Mouse (Mus musculus): Measurements from ENCODE around the gene Eif4g1.

The Eif4g1 gene

DNA sequence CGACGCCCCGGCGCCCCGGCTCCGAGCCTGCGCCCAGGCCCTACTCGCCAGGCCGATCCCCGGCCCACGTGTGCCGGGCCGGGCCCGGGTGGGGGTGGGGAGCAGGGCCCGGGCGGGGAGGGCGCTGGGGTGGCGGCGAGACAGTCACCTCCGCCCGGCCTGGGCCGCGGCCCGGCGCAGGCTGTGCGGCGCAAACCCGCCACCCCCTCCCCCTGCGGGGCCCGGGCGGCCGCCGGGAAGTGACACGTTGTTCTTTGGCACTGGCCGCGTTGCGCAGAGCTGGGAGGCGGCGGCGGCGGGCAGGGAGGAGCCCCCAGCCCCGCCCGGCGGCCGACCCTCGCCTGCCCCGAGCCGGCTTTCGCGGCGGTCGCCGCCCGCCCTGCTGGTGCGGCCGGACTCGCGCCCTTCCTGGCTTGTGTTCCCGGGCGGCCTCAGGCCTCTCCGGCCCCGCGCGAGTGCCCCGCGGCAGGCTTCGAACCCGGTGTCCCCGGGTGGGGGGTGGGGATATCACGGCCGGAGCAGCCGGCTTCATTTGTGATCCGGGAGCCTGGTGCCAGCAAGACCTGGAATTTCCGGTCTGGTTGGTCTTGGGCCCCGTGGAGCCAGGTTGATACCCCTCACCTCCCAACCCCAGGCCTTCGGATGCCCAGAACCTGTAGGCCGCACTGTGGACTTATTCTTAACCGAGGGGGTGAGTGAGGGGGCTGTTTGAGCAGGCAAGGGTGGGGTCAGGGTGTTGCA lies 5.0 kb downstream of the Eif4g1 start:
- DNase-seq (ENCODE audit: low spot score), result peak; percentile 62

GRCm38 (mm10) chr16:20673706-20674303 lies 5.7 kb downstream of the Eif4g1 start:
- DNase-seq (ENCODE audit: low spot score), result no peak

GRCm38 (mm10) chr16:20675213-20675612 lies 7.1 kb downstream of the Eif4g1 start:
- no peak for DNase-seq (ENCODE audit: low spot score)

- no peak for DNase-seq (ENCODE audit: low spot score)
Observed at GRCm38 (mm10) chr16:20676702-20677101, 8.6 kb downstream of the Eif4g1 start.

- no peak for DNase-seq (ENCODE audit: low spot score)
Observed at GRCm38 (mm10) chr16:20677380-20677779, 9.3 kb downstream of the Eif4g1 start.

DNA sequence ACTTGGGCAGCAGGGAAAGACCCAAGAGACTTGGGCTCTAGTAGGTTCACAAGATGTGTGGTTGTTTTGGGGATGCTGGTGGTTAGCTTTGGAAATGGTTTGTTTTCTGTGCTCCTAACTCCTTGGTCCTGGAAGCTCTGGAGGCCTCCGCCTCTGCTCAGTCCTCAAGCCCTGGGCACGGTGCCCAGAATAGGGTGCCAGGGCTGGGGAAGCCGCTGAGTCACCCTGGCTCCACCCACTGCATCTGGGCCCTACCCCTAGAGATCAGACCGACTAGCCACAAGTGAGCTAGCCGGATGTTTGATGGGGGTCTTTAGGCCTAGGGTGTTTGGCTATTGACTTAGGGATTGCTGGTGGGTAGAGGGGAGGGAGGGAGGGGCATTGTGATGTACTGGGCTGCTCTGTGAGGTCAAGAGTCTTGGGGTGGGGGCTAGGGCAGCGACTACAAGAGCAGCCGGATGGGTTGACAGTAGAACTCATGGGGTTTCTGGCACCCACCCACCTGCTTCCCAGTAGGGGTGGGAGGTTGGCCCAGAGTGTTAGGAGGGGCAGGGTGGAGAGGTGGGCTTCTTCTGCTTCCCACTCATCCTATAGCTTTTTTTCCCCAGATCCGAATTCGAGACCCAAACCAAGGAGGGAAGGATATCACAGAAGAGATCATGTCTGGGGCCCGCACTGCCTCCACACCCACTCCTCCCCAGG lies 10.0 kb downstream of the Eif4g1 start:
- peak; percentile 88 for DNase-seq (ENCODE audit: low spot score)

GRCm38 (mm10) chr16:20690774-20691173 lies 22.7 kb downstream of the Eif4g1 start:
- DNase-seq (ENCODE audit: low spot score), result no peak

GRCm38 (mm10) chr16:20691617-20692016 lies 23.5 kb downstream of the Eif4g1 start:
- DNase-seq (ENCODE audit: low spot score), result no peak

DNA sequence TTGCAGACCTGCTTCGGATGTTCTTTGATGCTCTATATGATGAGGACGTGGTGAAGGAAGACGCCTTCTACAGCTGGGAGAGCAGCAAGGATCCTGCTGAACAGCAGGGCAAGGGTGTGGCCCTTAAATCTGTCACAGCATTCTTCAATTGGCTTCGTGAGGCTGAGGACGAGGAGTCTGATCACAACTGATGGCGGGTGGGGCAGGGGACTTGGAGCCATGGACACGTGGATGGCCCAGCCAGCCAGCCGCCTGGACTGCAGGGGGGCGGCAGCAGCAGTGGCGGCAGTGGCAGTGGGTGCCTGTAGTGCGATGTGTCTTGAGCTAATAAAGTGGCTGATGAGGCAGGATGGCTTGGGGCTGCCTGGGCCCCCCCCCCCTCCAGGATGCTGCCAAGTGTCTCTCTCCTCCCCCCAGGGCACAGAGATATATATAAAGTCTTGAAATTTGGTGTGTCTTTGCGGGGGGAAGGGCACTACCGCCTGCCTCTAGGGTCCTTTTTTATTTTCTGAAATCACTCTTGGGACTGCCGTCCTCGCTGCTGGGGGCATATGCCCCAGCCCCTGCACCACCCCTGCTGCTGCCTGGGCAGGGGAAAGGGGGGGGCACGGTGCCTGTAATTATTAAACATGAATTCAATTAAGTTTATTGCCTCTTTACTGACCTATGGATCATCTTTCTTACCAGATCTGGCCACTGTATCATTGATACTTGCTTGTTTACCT lies 24.3 kb downstream of the Eif4g1 start:
- DNase-seq (ENCODE audit: low spot score), result no peak

DNA sequence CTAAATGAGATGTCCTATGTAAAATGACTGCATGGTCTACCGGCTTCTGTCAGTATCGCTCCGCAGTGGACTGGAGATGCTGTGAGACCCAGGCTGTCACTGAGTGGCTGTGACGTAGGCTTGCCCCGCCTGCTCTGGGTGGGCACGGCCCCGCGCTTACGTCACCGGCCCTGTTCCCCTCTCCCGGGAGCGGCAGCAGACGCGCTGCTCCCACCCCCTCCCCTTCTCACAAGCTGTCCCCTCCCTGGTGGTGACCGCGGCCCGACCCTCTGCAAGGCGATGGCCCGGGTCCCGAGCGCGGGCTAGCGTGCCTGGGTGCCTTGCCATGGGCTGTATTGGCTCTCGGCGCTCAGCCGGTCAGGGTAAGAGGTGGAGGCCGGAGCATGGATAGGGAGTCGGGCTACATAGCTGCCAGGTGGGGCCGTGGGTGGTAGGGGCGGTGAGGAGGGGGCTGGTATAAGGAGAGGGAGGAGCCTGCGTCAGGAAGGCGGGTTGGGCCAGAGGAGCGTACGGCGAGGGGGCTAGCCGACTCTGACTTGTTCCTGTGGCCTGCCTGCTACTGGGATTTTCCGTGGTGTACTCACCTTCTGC lies 25.1 kb downstream of the Eif4g1 start, which contains the start of gene Fam131a:
TSS of gene Fam131a (plus strand) at position 131 of the 591 bp plus-strand sequence.
- peak; percentile 76 for DNase-seq (ENCODE audit: low spot score)

GRCm38 (mm10) chr16:20694781-20695180 lies 26.7 kb downstream of the Eif4g1 start:
- DNase-seq (ENCODE audit: low spot score), result no peak

- DNase-seq (ENCODE audit: low spot score), result peak; percentile 67
Observed at GRCm38 (mm10) chr16:20695622-20696323, 27.7 kb downstream of the Eif4g1 start.

GRCm38 (mm10) chr16:20699266-20699665 lies 31.2 kb downstream of the Eif4g1 start:
- DNase-seq (ENCODE audit: low spot score), result no peak

DNA sequence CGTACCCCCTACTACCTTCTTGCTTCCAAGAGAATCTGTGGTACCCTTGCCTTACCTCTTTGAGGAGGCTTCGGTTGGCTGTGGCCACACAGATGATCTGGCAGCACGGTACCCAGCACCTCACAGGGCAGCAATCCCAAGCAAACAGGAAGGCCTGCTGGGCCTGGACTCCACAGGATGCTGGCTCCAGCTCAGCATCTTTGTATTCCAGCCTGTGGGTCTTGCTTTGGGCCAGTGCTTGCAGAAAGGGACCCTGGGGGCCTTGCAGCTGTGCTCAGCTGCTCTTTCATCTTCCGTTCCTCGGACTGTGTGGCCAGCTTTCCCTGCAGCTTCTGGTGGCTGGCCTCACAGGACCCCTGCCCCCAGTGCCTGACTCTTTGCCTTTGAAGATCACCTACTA lies 31.9 kb downstream of the Eif4g1 start:
- no peak for DNase-seq (ENCODE audit: low spot score)

- no peak for DNase-seq (ENCODE audit: low spot score)
Observed at GRCm38 (mm10) chr16:20701316-20701715, 33.2 kb downstream of the Eif4g1 start.

- no peak for DNase-seq (ENCODE audit: low spot score)
Observed at GRCm38 (mm10) chr16:20701729-20702521, 33.8 kb downstream of the Eif4g1 start.

DNA sequence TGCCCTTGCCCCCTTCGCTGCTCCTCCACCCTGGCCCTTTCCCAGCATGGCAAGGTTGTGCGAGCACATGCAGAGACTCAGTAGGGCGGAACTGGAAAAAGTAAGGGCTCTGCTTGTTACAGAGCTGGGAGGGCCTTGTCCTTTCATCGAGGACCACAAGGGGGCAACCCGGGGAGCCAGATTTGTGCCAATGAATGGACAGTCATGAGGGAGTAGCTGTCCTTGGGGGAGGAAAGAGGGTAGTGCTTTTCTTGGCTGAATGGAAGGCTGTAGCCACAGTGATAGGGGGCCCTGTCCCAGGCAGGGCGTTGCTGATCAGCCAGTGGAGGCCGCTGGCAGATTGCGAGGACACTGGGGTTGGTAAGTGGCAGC lies 34.4 kb downstream of the Eif4g1 start:
- DNase-seq (ENCODE audit: low spot score), result peak; percentile 58

DNA sequence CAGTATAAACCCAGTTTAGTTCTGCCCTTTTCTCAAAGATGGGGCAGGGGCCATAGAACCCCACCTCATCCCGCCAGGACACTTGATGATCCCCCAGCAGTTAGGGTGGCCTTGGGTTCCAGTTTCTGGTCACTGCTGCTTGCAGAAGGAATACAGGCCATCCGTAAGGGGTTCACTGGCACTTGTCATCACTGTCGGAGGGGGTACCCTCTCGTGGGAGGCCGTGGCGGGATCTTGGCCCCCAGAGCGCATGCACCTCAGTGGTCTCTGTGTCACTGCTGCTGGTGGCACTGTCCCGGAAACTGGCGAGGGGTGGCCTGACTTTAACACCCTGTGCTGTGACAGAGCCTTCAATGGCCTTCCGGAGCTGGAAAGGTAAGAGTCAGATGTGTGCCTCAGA lies 35.0 kb downstream of the Eif4g1 start:
- DNase-seq (ENCODE audit: low spot score), result no peak

- no peak for DNase-seq (ENCODE audit: low spot score)
Observed at GRCm38 (mm10) chr16:20703699-20704400, 35.7 kb downstream of the Eif4g1 start.

DNA sequence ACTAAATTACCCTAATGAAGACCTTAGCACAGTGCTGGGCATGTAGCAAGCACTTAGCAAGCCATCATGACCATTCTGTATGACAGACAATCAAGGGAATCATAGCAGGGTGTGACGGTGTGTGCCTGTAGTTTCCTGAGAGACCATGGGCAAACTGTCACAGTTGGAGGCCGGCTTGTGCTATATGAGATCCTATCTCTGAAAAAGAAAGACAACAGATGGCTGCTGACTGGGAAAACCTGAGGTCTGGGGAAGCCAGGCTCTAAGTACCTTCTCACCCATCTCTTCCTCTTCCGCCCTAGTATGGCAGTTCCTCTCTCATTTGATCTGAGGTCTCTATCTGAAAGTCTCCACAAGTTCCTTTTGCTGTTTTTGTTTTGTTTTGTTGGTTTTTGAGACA lies 37.7 kb downstream of the Eif4g1 start:
- DNase-seq (ENCODE audit: low spot score), result no peak

Measured in urinary bladder, postnatal 25 days (tissue).